Mouse (Mus musculus): ENCODE results near the gene Ncaph2.
A peak's percentile ranks its signal among the peaks of the same experiment; 100 is the strongest.

Gene Ncaph2

GRCm38 (mm10) chr15:89379429-89379828 lies 23.9 kb downstream of the Ncaph2 start:
- peak; percentile 61 to 69 for DNase-seq

- DNase-seq, result no peak
These were observed 29.1 kb downstream of the Ncaph2 start, which contains the start of gene Klhdc7b for GRCm38 (mm10) chr15:89384617-89385016. TSS of gene Klhdc7b (plus strand) at chr15:89384917.

DNA sequence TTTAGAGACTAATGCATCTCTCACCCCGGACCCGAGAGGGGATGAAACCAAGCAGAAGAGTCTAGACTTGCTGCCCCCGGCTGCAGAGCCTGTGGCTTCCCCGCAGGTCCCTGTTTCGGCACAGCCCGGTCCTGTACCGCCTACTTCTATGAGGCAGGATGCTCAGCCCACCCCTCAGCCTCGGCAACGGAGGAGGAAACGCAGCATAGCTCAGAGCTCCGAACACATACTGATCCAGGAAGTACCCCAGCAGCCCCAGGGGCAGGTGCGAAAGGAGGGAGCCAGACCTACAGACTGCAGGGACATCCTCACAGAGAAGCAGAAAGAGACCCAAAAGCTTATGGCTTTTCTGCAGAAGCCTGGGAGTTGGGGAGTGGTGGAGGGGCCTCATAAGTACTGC lies 31.6 kb downstream of the Ncaph2 start:
- no peak for DNase-seq

GRCm38 (mm10) chr15:89390081-89390480 lies 34.6 kb downstream of the Ncaph2 start:
- peak; percentile 55 to 65 for DNase-seq

GRCm38 (mm10) chr15:89396883-89397282 lies 41.4 kb downstream of the Ncaph2 start:
- no peak for DNase-seq

DNA sequence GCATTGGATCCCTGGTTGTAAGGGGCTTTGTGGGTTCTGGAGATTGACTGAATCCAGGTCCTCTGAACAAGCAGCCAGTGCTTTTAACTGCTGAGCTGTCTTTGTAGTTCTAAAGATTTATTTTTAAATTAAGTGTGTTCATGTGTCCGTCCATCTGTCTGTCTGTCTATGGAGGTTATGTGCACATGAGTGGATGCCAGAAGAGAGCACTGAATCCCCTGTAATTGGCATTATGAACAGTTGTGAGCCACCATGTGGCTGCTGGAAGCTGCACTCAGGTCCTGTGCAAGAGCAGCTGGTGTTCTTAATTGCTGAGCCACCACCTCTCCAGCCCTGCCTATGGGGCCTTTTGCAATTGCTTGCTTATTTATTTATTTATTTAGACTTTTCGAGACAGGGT lies 42.6 kb downstream of the Ncaph2 start:
- peak in 1 of 2 experiments; percentile 10 for DNase-seq

DNA sequence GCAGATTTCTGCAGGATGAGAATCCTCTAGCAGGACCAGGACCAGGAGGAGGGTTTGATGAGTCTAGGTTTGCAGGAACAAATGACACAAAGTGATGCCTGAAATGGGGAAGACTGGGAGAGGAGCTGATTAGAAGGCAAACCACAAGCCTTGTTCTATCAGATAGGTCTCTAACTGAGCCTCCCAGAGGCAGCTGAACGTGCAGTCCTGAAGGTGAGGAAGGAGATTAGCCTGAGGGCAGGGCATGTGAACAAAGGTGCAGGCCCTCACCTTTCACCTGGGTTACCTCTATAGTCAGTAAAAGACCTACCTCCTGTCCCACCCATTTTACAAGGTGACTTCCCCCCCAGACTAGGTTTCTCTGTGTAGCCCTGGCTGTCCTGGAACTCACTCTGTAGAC lies 44.2 kb downstream of the Ncaph2 start:
- DNase-seq, result no peak

GRCm38 (mm10) chr15:89402471-89402870 lies 47.0 kb downstream of the Ncaph2 start:
- no peak for DNase-seq

- DNase-seq, result no peak
These were observed 49.5 kb downstream of the Ncaph2 start for GRCm38 (mm10) chr15:89404831-89405623.

GRCm38 (mm10) chr15:89406691-89407090 lies 51.2 kb downstream of the Ncaph2 start:
- DNase-seq, result no peak

- peak in 1 of 2 experiments; percentile 14 for DNase-seq
These were observed 54.6 kb downstream of the Ncaph2 start, which contains the start of gene Syce3 for GRCm38 (mm10) chr15:89410118-89410517. TSS of gene Syce3 (minus strand) at chr15:89410503.

DNA sequence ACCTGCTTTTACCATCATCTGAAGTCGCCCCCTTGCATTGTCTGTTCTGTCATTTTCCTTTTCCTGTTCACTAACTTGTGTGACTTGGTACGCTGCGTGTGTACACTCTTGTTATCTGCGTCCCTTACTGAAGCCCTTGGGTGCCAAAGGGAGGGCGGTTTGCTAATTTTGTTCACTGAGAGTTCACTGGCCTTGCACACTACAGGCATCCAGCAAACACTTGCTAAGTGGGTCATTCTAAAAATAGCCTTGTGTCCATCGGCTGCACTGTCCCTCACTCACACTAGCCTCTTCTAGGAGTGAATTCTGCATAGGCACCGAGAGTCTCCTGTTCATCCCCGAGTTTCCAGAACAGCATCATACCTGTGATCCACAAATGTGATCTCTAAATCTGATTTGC lies 59.8 kb downstream of the Ncaph2 start:
- DNase-seq, result peak; percentile 34 to 42

DNA sequence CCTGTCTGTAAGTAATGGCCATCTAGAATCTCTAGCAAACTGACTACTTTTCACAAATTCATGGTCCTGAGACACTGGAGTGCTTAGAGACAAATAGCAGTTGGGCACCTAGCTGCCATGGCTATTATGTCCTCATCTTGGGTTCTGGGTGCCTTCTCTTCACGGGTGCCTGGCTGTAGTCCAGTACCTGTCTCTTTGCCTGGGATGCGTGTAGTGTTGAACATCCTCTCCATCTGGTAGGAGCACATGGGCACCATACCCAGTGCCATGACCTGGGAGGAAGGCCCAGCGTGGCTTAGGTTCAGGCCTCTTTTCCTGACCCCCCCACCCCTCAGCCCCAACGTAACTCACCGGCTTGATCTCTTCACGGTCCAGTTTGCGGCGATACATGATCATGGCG lies 66.4 kb downstream of the Ncaph2 start:
- DNase-seq, result peak; percentile 47 to 48

Data from cerebellum, adult 18-20 months (tissue).